Mouse (Mus musculus) kidney, embryonic 14.5 days (tissue): ENCODE measurements around the gene Srsf3. TPM values are rescaled to one million over a fixed set of nuclear protein-coding genes. Genes with fewer than 3 reads are reported as not detected.

ENCODE experiments used
- ATAC-seq: fragments of 200-750 bp; cut with Nextera tagmentation; 2 replicates; pipeline ENCODE4 v1.8.0; 2017; ENCODE audit warnings: moderate number of reproducible peaks, mild to moderate bottlenecking, moderate TSS enrichment, moderate library complexity; ENCODE audit not compliant: low FRiP score, low TSS enrichment
- H3K27ac ChIP-seq: fragments of 300-500 bp; sonication (generic); 2 replicates; pipeline ENCODE4 v1.5.1; 2014; ENCODE audit warnings: low read depth, mild to moderate bottlenecking, low read length, moderate library complexity, mixed read lengths
- H3K27me3 ChIP-seq: fragments of 300-500 bp; sonication (generic); 2 replicates; pipeline ENCODE4 v1.6.1; 2014; ENCODE audit warnings: mild to moderate bottlenecking, low read length; ENCODE audit not compliant: control insufficient read depth, insufficient read depth
- H3K36me3 ChIP-seq: fragments of 300-500 bp; sonication (generic); 2 replicates; pipeline ENCODE4 v1.6.1; 2014; ENCODE audit warnings: low read length, mixed read lengths; ENCODE audit not compliant: control insufficient read depth, insufficient read depth
- H3K4me1 ChIP-seq: fragments of 300-500 bp; sonication (generic); 2 replicates; pipeline ENCODE4 v1.6.1; 2014; ENCODE audit warnings: low read length, mixed read lengths; ENCODE audit not compliant: control insufficient read depth, insufficient read depth
- H3K4me2 ChIP-seq: fragments of 300-500 bp; sonication (generic); replicated peaks from 2 replicates; pipeline ENCODE4 v1.6.1; 2014; ENCODE audit warnings: low read depth, mild to moderate bottlenecking, low read length
- H3K4me3 ChIP-seq: fragments of 300-500 bp; sonication (generic); 2 replicates; pipeline ENCODE4 v1.5.1; 2014; ENCODE audit warnings: mild to moderate bottlenecking, low read length
- H3K9ac ChIP-seq: fragments of 300-500 bp; sonication (generic); 2 replicates; pipeline ENCODE4 v1.6.1; 2014; ENCODE audit warnings: low read depth, mild to moderate bottlenecking, low read length, moderate library complexity
- H3K9me3 ChIP-seq: fragments of 300-500 bp; sonication (generic); 2 replicates; pipeline ENCODE4 v1.6.1; 2016; ENCODE audit warnings: low read length; ENCODE audit not compliant: control insufficient read depth
- WGBS: fragments of 180-500 bp; shearing (Covaris S2); extraction: QIAGEN DNeasy Blood & Tissue Kit; methylation state at CpG from one replicate; pipeline ENCODE4 v1.1.7; 2014; 5-methylcytosine and 5-hydroxymethylcytosine counted together
- polyA plus RNA-seq: library from polyadenylated mRNA; unstranded; fragments of >200 nt; fragmentation: Nextera tagmentation; extraction: Ambion mirVana; gene quantifications from 2 replicates; pipeline ENCODE4 v1.2.1, GENCODE M21; 2014

The Srsf3 gene
- polyA plus RNA-seq, 1 experiment from 2014 or later, result 691 TPM

GRCm38 (mm10) chr17:29084656-29085055, 52.2 kb downstream of the Srsf3 start:
- 75% methylated on average over 7 of the region's 7 CpGs for WGBS
- no peaks in the 10 kb centered on the region for H3K9me3 ChIP-seq
- peaks cover 7% of the 10 kb centered on the region; the same call in 1 of the 2 replicates for H3K4me1 ChIP-seq
- peaks cover 9% of the 10 kb centered on the region; the same call in 1 of the 2 replicates for H3K27me3 ChIP-seq
- no peak overlapping the region for H3K9ac ChIP-seq
- H3K27ac ChIP-seq, result no peak overlapping the region
- ATAC-seq, result no peak
- no peak overlapping the region for H3K4me3 ChIP-seq
- no peak overlapping the region for H3K4me2 ChIP-seq
- no peaks in the 10 kb centered on the region for H3K36me3 ChIP-seq

DNA sequence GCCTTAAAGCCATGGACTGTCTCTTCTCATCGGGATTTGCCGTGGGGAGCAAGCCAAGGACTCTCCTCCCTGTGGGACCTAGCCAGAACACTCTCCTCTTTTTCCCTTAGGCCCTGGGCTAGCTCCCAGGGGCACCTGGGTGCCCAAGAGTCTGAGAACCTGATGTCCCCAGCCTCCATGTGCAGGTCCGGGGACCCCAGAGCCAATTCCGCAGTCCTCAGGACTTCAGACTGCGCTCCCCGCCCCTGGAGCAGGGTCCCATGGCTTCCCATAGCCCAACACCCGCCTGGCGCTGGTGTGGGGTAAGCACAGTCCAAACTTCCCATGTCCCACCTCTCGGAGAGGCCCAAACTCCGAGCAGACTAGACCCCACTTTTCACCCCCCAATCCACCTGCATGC, 52.8 kb downstream of the Srsf3 start:
- 75% methylated on average over 10 of the region's 10 CpGs for WGBS
- Histone ChIP-seq H3K4me3 (no peak overlapping the region), H3K9ac (no peak overlapping the region), H3K27me3 (peaks cover 9% of the 10 kb centered on the region; the same call in 1 of the 2 replicates), H3K36me3 (no peaks in the 10 kb centered on the region), H3K27ac (no peak overlapping the region), H3K4me1 (peaks cover 7% of the 10 kb centered on the region; the same call in 1 of the 2 replicates), H3K9me3 (no peaks in the 10 kb centered on the region), H3K4me2 (no peak overlapping the region)
- ATAC-seq, result no peak

GRCm38 (mm10) chr17:29086916-29087315, 54.5 kb downstream of the Srsf3 start:
- Histone ChIP-seq H3K9me3 (no peaks in the 10 kb centered on the region), H3K4me1 (no peaks in the 10 kb centered on the region), H3K4me2 (no peak overlapping the region), H3K27ac (no peak overlapping the region), H3K4me3 (no peak overlapping the region), H3K36me3 (no peaks in the 10 kb centered on the region), H3K9ac (no peak overlapping the region), H3K27me3 (peaks cover 5% of the 10 kb centered on the region; the same call in 1 of the 2 replicates)
- 67% methylated on average over 4 of the region's 4 CpGs for WGBS
- no peak for ATAC-seq

DNA sequence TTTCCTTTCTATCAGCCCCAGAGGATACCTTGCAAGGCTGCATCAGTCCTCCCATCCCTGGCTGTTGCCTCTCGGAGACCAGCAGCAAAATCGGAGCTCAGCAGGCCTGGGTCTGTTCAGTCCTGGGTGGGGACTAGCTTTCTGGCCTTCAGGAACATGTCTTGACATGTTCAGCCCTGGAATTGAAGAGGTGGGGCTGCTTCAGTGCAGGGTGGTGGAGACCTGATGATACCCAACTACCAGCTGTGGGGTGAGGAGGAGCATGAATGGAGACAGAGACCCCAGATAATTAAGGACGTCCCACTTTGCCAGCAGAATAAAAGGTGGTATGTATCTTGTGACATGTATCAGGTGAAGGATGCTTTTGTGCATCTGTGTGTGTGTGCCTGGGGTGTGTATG, 58.3 kb downstream of the Srsf3 start, which contains the start of gene Cdkn1a:
Gene Cdkn1a, plus strand, starts transcription at position 201 of the 400 bp plus-strand sequence.
- H3K4me2 ChIP-seq, result no peak within 1 kb of the TSS

DNA sequence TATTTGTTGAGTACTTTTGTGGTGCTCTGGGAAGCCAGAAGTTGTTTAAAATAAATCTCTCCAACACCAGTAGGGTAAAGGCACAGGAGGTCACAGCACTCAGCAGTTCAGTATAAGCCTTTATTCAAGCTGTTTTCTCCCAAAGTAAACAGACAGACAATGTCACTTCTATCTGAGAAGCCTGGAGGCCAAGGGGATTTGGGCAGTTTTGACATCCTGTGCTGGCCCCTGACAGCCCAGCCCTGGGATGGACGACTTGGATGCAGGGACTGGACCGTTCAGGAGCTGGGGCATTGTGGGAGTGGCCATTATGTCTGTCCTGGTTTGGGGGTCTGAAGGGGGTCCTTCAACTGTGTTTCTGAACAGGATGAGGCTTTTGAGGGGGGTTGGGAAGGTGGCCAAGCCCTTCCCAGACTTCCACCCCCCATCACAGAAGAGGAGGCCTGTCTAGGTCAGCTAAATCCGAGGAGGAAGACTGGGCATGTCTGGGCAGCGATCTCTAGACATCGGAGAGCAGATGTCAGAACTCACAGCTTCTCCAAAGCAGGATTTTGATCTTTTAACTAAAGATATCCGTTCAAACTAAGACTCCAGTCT, 59.0 kb downstream of the Srsf3 start:
- Histone ChIP-seq H3K9ac (no peak overlapping the region), H3K4me3 (no peak overlapping the region), H3K27me3 (peaks cover 7% of the 10 kb centered on the region; the same call in 1 of the 2 replicates), H3K27ac (no peak overlapping the region), H3K4me2 (no peak overlapping the region), H3K9me3 (no peaks in the 10 kb centered on the region), H3K36me3 (no peaks in the 10 kb centered on the region), H3K4me1 (peaks cover 13% of the 10 kb centered on the region; the same call in 1 of the 2 replicates)
- WGBS, result 43% methylated on average over 6 of the region's 6 CpGs
- no peak for ATAC-seq

More for the DNA sequence above, 58.3 kb downstream of the Srsf3 start, which contains the start of gene Cdkn1a:
- Histone ChIP-seq H3K4me1 (peaks cover 13% of the 10 kb centered on the region; the same call in 1 of the 2 replicates), H3K27me3 (peaks cover 7% of the 10 kb centered on the region; the same call in 1 of the 2 replicates), H3K27ac (no peak within 1 kb of the TSS), H3K4me3 (no peak within 1 kb of the TSS), H3K9me3 (no peaks in the 10 kb centered on the region), H3K9ac (no peak within 1 kb of the TSS), H3K36me3 (no peaks in the 10 kb centered on the region)
- ATAC-seq, result no peak
- WGBS, result 77% methylated on average over 3 of the region's 3 CpGs

DNA sequence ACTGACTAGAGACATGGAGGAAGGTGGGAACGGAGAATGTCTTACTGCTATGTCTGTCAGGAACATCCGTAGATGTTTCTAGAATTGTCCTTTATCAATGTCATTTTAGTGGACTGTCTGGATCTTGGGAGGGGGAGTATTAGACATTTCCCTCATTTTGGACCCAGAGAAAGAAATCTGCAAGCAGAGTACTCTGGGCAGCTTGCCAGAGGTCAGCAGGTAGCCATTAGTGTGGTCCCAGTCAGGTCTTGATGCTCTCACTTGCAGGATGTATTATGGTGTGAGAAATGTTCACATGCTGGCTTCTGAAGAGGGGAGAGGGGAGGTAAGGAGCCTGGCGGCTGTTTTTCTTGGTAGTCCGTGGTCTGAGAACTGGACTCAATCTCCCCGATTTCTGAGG, 60.1 kb downstream of the Srsf3 start:
- Histone ChIP-seq H3K9ac (no peak overlapping the region), H3K36me3 (no peaks in the 10 kb centered on the region), H3K27ac (no peak overlapping the region), H3K4me1 (peaks cover 13% of the 10 kb centered on the region; the same call in 1 of the 2 replicates), H3K4me3 (no peak overlapping the region), H3K9me3 (no peaks in the 10 kb centered on the region), H3K27me3 (peaks cover 7% of the 10 kb centered on the region; the same call in 1 of the 2 replicates), H3K4me2 (no peak overlapping the region)
- no peak for ATAC-seq
- 58% methylated on average over 5 of the region's 5 CpGs for WGBS

Other genes with a start within 250 kb of the Srsf3 start
- gene Brpf3, start 231.5 kb upstream of the Srsf3 start, polyA plus RNA-seq, result 10.2 and 16.2 TPM in 2 replicates
- not detected in 2 replicates for gene Pnpla1, start 174.2 kb upstream of the Srsf3 start, polyA plus RNA-seq
- gene 4930539E08Rik, start 117.3 kb upstream of the Srsf3 start, polyA plus RNA-seq, result 0.46 and 0.62 TPM in 2 replicates
- gene Pxt1, start 88.8 kb upstream of the Srsf3 start, polyA plus RNA-seq, result 0.28 TPM in 1 of 2 replicates, not detected in the other
- 43.4 and 83.7 TPM in 2 replicates for gene Kctd20, start 80.7 kb upstream of the Srsf3 start, polyA plus RNA-seq
- gene Stk38, start 24.6 kb upstream of the Srsf3 start, polyA plus RNA-seq, result 65.5 and 101 TPM in 2 replicates
- gene Cdkn1a, start 58.3 kb downstream of the Srsf3 start, polyA plus RNA-seq, result 37.4 and 45.6 TPM in 2 replicates
- gene Rab44, start 81.5 kb downstream of the Srsf3 start, polyA plus RNA-seq, result 0.39 TPM in 1 of 2 replicates, not detected in the other
- gene Cpne5, start 205.5 kb downstream of the Srsf3 start, polyA plus RNA-seq, result 11.3 and 12.3 TPM in 2 replicates
- gene Ppil1, start 231.6 kb downstream of the Srsf3 start, polyA plus RNA-seq, result 161 and 169 TPM in 2 replicates
- 59.8 and 63.3 TPM in 2 replicates for gene BC004004, start 236.2 kb downstream of the Srsf3 start, polyA plus RNA-seq